Mouse (Mus musculus) embryonic facial prominence, embryonic 12.5 days (tissue): Measurements from ENCODE around the gene Ubr2. TPM values are rescaled to one million over a fixed set of nuclear protein-coding genes. Genes with fewer than 3 reads are reported as not detected.

Experiments used
- ATAC-seq: fragments of 200-750 bp; cut with Nextera tagmentation; 2 replicates; pipeline ENCODE4 v1.8.0; 2017; ENCODE audit not compliant: insufficient number of reproducible peaks, insufficient read depth, low FRiP score, low TSS enrichment
- H3K27ac ChIP-seq: fragments of 300-500 bp; sonication (generic); 2 replicates; pipeline ENCODE4 v1.5.1; 2016; ENCODE audit warnings: mild to moderate bottlenecking
- H3K27me3 ChIP-seq: fragments of 300-500 bp; sonication (generic); 2 replicates; pipeline ENCODE4 v1.6.1; 2016; ENCODE audit warnings: mild to moderate bottlenecking, moderate library complexity
- H3K36me3 ChIP-seq: fragments of 300-500 bp; sonication (generic); 2 replicates; pipeline ENCODE4 v1.6.1; 2016; ENCODE audit warnings: mild to moderate bottlenecking
- H3K4me1 ChIP-seq: fragments of 300-500 bp; sonication (generic); 2 replicates; pipeline ENCODE4 v1.6.1; 2016
- H3K4me2 ChIP-seq: fragments of 300-500 bp; sonication (generic); replicated peaks from 2 replicates; pipeline ENCODE4 v1.6.1; 2016; ENCODE audit warnings: mild to moderate bottlenecking, moderate library complexity
- H3K4me3 ChIP-seq: fragments of 300-500 bp; sonication (generic); 2 replicates; pipeline ENCODE4 v1.5.1; 2016; ENCODE audit warnings: mild to moderate bottlenecking
- H3K9ac ChIP-seq: fragments of 300-500 bp; sonication (generic); 2 replicates; pipeline ENCODE4 v1.6.1; 2016; ENCODE audit warnings: mild to moderate bottlenecking, moderate library complexity
- H3K9me3 ChIP-seq: fragments of 300-500 bp; sonication (generic); 2 replicates; pipeline ENCODE4 v1.6.1; 2016; ENCODE audit warnings: mild to moderate bottlenecking, moderate library complexity
- WGBS: fragments of 180-500 bp; shearing (Covaris S2); methylation state at CpG from one replicate; pipeline ENCODE4 v1.1.7; 2016; 5-methylcytosine and 5-hydroxymethylcytosine counted together
- polyA plus RNA-seq: library from polyadenylated mRNA; unstranded; fragments of >200 nt; fragmentation: Nextera tagmentation; extraction: Ambion mirVana; gene quantifications from 2 replicates; pipeline ENCODE4 v1.2.1, GENCODE M21; 2016

Ubr2 gene
- polyA plus RNA-seq, 1 experiment from 2014 or later: 21.1 TPM

- H3K4me2 ChIP-seq: peak overlapping the region; percentile 81
- H3K4me3 ChIP-seq: peak overlapping the region; percentile 73
- peak; percentile 71 for ATAC-seq
- H3K36me3 ChIP-seq: peaks cover 8% of the 10 kb centered on the region; the same call in 1 of the 2 replicates
- peak overlapping the region; percentile 99 for H3K27ac ChIP-seq
- no peaks in the 10 kb centered on the region for H3K9me3 ChIP-seq
- H3K27me3 ChIP-seq: no peaks in the 10 kb centered on the region
- peak overlapping the region; percentile 83 for H3K9ac ChIP-seq
- peaks cover 27% of the 10 kb centered on the region for H3K4me1 ChIP-seq
- WGBS: under 1% methylated on average over 43 of the region's 44 CpGs
Measured at GRCm38 (mm10) chr17:46889450-46890084, 120.8 kb downstream of the Ubr2 start.

- H3K4me1 ChIP-seq: peaks cover 27% of the 10 kb centered on the region
- ATAC-seq: no peak
- H3K4me2 ChIP-seq: peak overlapping the region; percentile 81
- peaks cover 5% of the 10 kb centered on the region; the same call in 1 of the 2 replicates for H3K36me3 ChIP-seq
- H3K9me3 ChIP-seq: no peaks in the 10 kb centered on the region
- peak overlapping the region; percentile 83 for H3K9ac ChIP-seq
- H3K27me3 ChIP-seq: no peaks in the 10 kb centered on the region
- WGBS: 31% methylated on average over 16 of the region's 16 CpGs
- H3K27ac ChIP-seq: peak overlapping the region; percentile 99
- peak overlapping the region; percentile 73 for H3K4me3 ChIP-seq
Measured at GRCm38 (mm10) chr17:46888511-46889212, 121.7 kb downstream of the Ubr2 start.

DNA sequence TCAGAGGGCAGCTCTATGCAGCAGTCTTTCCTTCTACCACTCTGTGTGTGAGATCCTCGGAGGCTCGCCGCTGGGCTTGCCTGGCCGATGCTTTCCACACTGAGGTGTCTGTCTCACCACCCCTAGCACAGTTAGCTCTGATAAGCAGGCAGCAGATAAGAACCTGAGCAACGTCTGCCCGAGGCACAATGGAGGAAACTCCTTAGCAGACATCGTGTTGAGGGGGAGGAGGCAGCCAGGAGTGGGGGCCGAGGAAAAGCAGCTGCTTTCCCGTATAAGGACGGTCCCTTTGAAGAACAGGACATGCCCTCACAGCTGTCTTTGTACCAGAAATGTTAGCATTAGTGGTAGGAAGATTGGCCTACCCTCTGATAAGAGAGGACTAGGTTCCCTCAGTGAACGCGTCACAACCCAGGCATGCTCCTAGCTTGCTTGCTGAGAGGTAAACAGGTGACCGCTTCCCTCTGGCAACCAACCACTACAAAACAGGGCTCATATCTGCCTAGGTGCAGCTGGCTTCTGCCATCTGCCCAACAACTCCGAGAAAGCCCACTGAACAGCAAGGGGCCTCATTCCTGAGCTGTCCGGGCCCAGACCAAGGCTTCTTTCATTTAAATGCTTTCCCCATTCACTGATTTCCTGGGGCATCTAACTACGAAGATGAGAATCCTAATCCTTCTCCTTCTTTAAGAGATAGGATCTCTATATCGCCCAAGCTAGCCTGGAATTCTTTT lies 124.3 kb downstream of the Ubr2 start:
- Histone ChIP-seq H3K36me3 (no peaks in the 10 kb centered on the region), H3K4me2 (no peak overlapping the region), H3K27me3 (no peaks in the 10 kb centered on the region), H3K4me3 (no peak overlapping the region), H3K27ac (no peak overlapping the region), H3K9me3 (no peaks in the 10 kb centered on the region), H3K9ac (no peak overlapping the region), H3K4me1 (peaks cover 8% of the 10 kb centered on the region; the same call in 1 of the 2 replicates)
- WGBS: 57% methylated on average over 17 of the region's 17 CpGs
- ATAC-seq: no peak

- WGBS: 81% methylated on average over 11 of the region's 11 CpGs
- peaks cover 8% of the 10 kb centered on the region; the same call in 1 of the 2 replicates for H3K4me1 ChIP-seq
- H3K27ac ChIP-seq: no peak overlapping the region
- H3K9me3 ChIP-seq: no peaks in the 10 kb centered on the region
- H3K4me3 ChIP-seq: no peak overlapping the region
- no peak for ATAC-seq
- H3K9ac ChIP-seq: no peak overlapping the region
- H3K36me3 ChIP-seq: no peaks in the 10 kb centered on the region
- no peaks in the 10 kb centered on the region for H3K27me3 ChIP-seq
- H3K4me2 ChIP-seq: no peak overlapping the region
Measured at GRCm38 (mm10) chr17:46885218-46885909, 125.0 kb downstream of the Ubr2 start.

GRCm38 (mm10) chr17:46884766-46885165 lies 125.6 kb downstream of the Ubr2 start:
- no peak overlapping the region for H3K9ac ChIP-seq
- H3K4me1 ChIP-seq: peaks cover 12% of the 10 kb centered on the region
- H3K4me3 ChIP-seq: no peak overlapping the region
- H3K4me2 ChIP-seq: no peak overlapping the region
- no peaks in the 10 kb centered on the region for H3K27me3 ChIP-seq
- no peaks in the 10 kb centered on the region for H3K36me3 ChIP-seq
- 94% methylated on average over 6 of the region's 6 CpGs for WGBS
- no peak for ATAC-seq
- no peak overlapping the region for H3K27ac ChIP-seq
- H3K9me3 ChIP-seq: no peaks in the 10 kb centered on the region

DNA sequence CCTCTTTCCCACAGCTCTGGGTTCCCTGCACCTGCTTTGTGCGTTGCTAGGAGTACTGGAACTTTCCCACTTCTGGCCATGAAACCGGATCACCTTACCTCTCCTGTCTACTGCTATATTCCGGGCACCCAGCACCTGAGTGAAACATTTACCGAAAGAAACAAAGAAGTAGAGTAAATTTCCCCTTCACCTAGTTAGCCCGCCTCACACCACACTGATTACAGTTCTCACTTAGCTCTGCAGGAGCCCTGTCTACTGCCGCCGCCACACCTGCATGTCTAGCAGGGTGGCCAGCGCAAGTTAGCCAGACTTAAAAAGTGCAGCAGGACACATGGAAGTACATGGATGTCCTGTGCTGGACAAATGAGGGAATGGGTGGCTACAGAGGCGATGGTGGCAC lies 127.2 kb downstream of the Ubr2 start:
- WGBS: 87% methylated on average over 9 of the region's 9 CpGs
- H3K4me3 ChIP-seq: no peak overlapping the region
- no peaks in the 10 kb centered on the region for H3K27me3 ChIP-seq
- peaks cover 11% of the 10 kb centered on the region for H3K4me1 ChIP-seq
- no peaks in the 10 kb centered on the region for H3K36me3 ChIP-seq
- H3K9me3 ChIP-seq: no peaks in the 10 kb centered on the region
- H3K9ac ChIP-seq: no peak overlapping the region
- H3K4me2 ChIP-seq: no peak overlapping the region
- ATAC-seq: no peak
- H3K27ac ChIP-seq: no peak overlapping the region

- Histone ChIP-seq H3K36me3 (no peaks in the 10 kb centered on the region), H3K27ac (no peak overlapping the region), H3K4me1 (peaks cover 12% of the 10 kb centered on the region), H3K9ac (no peak overlapping the region), H3K4me3 (no peak overlapping the region), H3K9me3 (no peaks in the 10 kb centered on the region), H3K27me3 (no peaks in the 10 kb centered on the region), H3K4me2 (no peak overlapping the region)
- ATAC-seq: no peak
- WGBS: 85% methylated on average over 6 of the region's 6 CpGs
Measured at GRCm38 (mm10) chr17:46881728-46882127, 128.6 kb downstream of the Ubr2 start.

DNA sequence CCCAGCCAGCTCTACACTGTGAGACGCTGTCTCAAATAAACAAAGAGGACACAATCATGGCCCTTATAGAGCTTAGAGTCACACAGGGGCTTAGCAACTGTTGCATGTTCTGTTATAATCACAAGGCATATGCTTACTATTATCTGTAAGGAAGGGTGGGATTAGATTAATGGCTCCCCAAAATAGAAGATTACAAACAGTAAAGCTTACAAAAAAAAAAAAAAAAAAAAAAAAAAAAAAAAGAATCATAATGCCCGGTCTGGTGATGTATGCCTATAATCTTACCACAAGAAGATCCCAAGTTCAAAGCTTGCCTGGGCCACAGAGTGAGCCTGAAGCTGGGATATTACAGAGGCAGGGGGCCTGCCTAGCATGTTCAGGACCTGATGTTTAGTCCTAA lies 130.0 kb downstream of the Ubr2 start:
- Histone ChIP-seq H3K36me3 (no peaks in the 10 kb centered on the region), H3K4me2 (no peak overlapping the region), H3K4me1 (peaks cover 13% of the 10 kb centered on the region), H3K4me3 (no peak overlapping the region), H3K9me3 (no peaks in the 10 kb centered on the region), H3K9ac (no peak overlapping the region), H3K27ac (0 out of 2 replicates have a peak overlapping the region, but pooled peaks have one; percentile 46), H3K27me3 (no peaks in the 10 kb centered on the region)
- 76% methylated on average over 2 of the region's 2 CpGs for WGBS
- ATAC-seq: no peak

DNA sequence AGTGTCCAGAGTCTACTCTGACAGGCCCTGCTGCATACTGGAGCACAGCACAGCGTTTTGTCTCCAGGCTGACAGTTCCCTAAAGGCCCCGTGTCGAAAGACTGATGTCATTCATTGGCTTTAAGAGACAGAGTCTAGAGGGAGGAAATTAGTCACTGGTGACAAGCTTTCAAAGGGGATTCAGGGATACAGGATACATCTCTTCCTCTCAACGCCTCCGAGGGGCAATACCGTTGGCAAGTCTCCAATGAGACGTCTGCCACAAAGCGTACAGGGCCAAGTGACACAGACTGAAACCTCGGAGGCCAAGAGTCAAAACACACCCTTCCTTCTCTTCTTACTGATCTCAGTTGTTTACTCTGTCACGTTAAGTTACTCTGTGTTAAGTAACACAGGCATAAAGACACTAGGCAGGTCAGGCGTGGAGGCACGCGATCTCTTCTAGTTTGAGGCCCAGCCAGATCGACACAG lies 130.5 kb downstream of the Ubr2 start:
- H3K27ac ChIP-seq: peak overlapping the region; percentile 46; the same call in 1 of the 2 replicates
- no peaks in the 10 kb centered on the region for H3K27me3 ChIP-seq
- no peak overlapping the region for H3K4me3 ChIP-seq
- no peak overlapping the region for H3K4me2 ChIP-seq
- H3K9me3 ChIP-seq: no peaks in the 10 kb centered on the region
- peaks cover 13% of the 10 kb centered on the region for H3K4me1 ChIP-seq
- WGBS: 46% methylated on average over 14 of the region's 14 CpGs
- no peak; the same call in 1 of the 2 replicates for ATAC-seq
- no peak overlapping the region for H3K9ac ChIP-seq
- H3K36me3 ChIP-seq: no peaks in the 10 kb centered on the region
